Mouse (Mus musculus) heart, embryonic 11.5 days (tissue): ENCODE data around the gene Coq2. TPM values are rescaled to one million over a fixed set of nuclear protein-coding genes. Genes with fewer than 3 reads are reported as not detected.

Source experiments
- ATAC-seq: fragments of 200-750 bp; cut with Nextera tagmentation; replicated peaks from 2 replicates; pipeline ENCODE4 v1.8.0; 2017; ENCODE audit warnings: moderate library complexity; ENCODE audit not compliant: insufficient number of reproducible peaks, low FRiP score, low TSS enrichment
- H3K27ac ChIP-seq: fragments of 300-500 bp; sonication (generic); 2 replicates; pipeline ENCODE4 v1.5.1; 2014; ENCODE audit warnings: mild to moderate bottlenecking, low read depth, low read length
- H3K27me3 ChIP-seq: fragments of 300-500 bp; sonication (generic); 2 replicates; pipeline ENCODE4 v1.6.1; 2014; ENCODE audit warnings: mild to moderate bottlenecking, low read length, mixed read lengths; ENCODE audit not compliant: control insufficient read depth, insufficient read depth
- H3K36me3 ChIP-seq: fragments of 300-500 bp; sonication (generic); 2 replicates; pipeline ENCODE4 v1.6.1; 2014; ENCODE audit warnings: mild to moderate bottlenecking, low read length, moderate library complexity, mixed read lengths; ENCODE audit not compliant: control insufficient read depth, insufficient read depth
- H3K4me1 ChIP-seq: fragments of 300-500 bp; sonication (generic); 2 replicates; pipeline ENCODE4 v1.6.1; 2014; ENCODE audit warnings: low read length; ENCODE audit not compliant: control insufficient read depth, insufficient read depth
- H3K4me2 ChIP-seq: fragments of 300-500 bp; sonication (generic); 2 replicates; pipeline ENCODE4 v1.6.1; 2014; ENCODE audit warnings: mild to moderate bottlenecking, moderate library complexity
- H3K4me3 ChIP-seq: fragments of 300-500 bp; sonication (generic); 2 replicates; pipeline ENCODE4 v1.5.1; 2014; ENCODE audit warnings: low read depth, low read length
- H3K9ac ChIP-seq: fragments of 300-500 bp; sonication (generic); 2 replicates; pipeline ENCODE4 v1.6.1; 2014; ENCODE audit warnings: mild to moderate bottlenecking, low read depth, low read length, moderate library complexity
- H3K9me3 ChIP-seq: fragments of 300-500 bp; sonication (generic); replicated peaks from 2 replicates; pipeline ENCODE4 v1.6.1; 2016; ENCODE audit warnings: low read length; ENCODE audit not compliant: control insufficient read depth
- WGBS: fragments of 180-500 bp; shearing (Covaris S2); extraction: QIAGEN DNeasy Blood & Tissue Kit; methylation state at CpG from one replicate; pipeline ENCODE4 v1.1.7; 2014; ENCODE audit not compliant: insufficient replicate concordance; 5-methylcytosine and 5-hydroxymethylcytosine counted together
- polyA plus RNA-seq: library from polyadenylated mRNA; unstranded; fragments of >200 nt; fragmentation: Nextera tagmentation; extraction: Ambion mirVana; gene quantifications from 2 replicates; pipeline ENCODE4 v1.2.1, GENCODE M21; 2014

Gene Coq2
- polyA plus RNA-seq, 1 experiment from 2014 or later: 64.3 TPM

GRCm38 (mm10) chr5:100638483-100638882, 36.5 kb downstream of the Coq2 start:
- H3K9me3 ChIP-seq: no peaks in the 10 kb centered on the region
- H3K4me2 ChIP-seq: no peak overlapping the region
- WGBS: 49% methylated on average over 8 of the region's 8 CpGs
- H3K9ac ChIP-seq: no peak overlapping the region
- peaks cover 5% of the 10 kb centered on the region for H3K4me1 ChIP-seq
- no peaks in the 10 kb centered on the region for H3K36me3 ChIP-seq
- no peaks in the 10 kb centered on the region for H3K27me3 ChIP-seq
- peak; percentile 56; the same call in 1 of the 2 replicates for ATAC-seq
- H3K4me3 ChIP-seq: no peak overlapping the region
- 0 out of 2 replicates have a peak overlapping the region, but pooled peaks have one; percentile 35 for H3K27ac ChIP-seq

- ATAC-seq: no peak
Measured at GRCm38 (mm10) chr5:100636794-100637544, 38.0 kb downstream of the Coq2 start.

DNA sequence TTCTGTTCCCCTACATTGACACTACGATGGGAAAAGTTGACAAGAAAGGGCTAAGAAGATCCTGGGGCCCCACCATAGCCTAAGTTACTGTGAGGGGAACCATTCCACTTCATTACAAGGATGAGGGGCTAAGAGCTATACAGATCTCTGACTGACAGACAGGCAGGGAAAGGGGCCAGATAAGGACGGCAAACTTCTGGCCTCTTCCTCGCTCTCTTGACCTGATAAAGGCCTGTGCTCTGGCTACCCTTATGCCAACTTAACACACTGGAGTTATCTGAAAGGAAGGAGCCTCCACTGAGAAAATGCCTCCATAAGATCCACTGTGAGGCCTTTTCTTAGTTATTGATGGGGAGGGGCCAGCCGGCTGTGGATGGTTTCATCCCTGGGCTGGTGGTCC, 39.0 kb downstream of the Coq2 start:
- Histone ChIP-seq H3K4me3 (no peak overlapping the region), H3K27me3 (no peaks in the 10 kb centered on the region), H3K9ac (no peak overlapping the region), H3K9me3 (no peaks in the 10 kb centered on the region), H3K4me2 (no peak overlapping the region), H3K27ac (no peak overlapping the region), H3K36me3 (no peaks in the 10 kb centered on the region), H3K4me1 (peaks cover 3% of the 10 kb centered on the region; the same call in 1 of the 2 replicates)
- WGBS: 49% methylated on average over 4 of the region's 4 CpGs
- ATAC-seq: no peak; the same call in 1 of the 2 replicates

More at GRCm38 (mm10) chr5:100636794-100637544, 38.0 kb downstream of the Coq2 start:
- no peak overlapping the region for H3K4me3 ChIP-seq
- no peak overlapping the region for H3K4me2 ChIP-seq
- H3K9ac ChIP-seq: no peak overlapping the region
- H3K4me1 ChIP-seq: peaks cover 3% of the 10 kb centered on the region; the same call in 1 of the 2 replicates
- H3K27ac ChIP-seq: no peak overlapping the region
- 71% methylated on average over 8 of the region's 8 CpGs for WGBS
- no peaks in the 10 kb centered on the region for H3K9me3 ChIP-seq
- no peaks in the 10 kb centered on the region for H3K27me3 ChIP-seq
- H3K36me3 ChIP-seq: no peaks in the 10 kb centered on the region

GRCm38 (mm10) chr5:100634885-100635478, 40.0 kb downstream of the Coq2 start:
- H3K27me3 ChIP-seq: no peaks in the 10 kb centered on the region
- peaks cover 3% of the 10 kb centered on the region; the same call in 1 of the 2 replicates for H3K4me1 ChIP-seq
- H3K36me3 ChIP-seq: no peaks in the 10 kb centered on the region
- no peak overlapping the region for H3K9ac ChIP-seq
- 76% methylated on average over 8 of the region's 8 CpGs for WGBS
- no peak overlapping the region for H3K4me3 ChIP-seq
- no peak overlapping the region for H3K4me2 ChIP-seq
- no peak for ATAC-seq
- no peaks in the 10 kb centered on the region for H3K9me3 ChIP-seq
- H3K27ac ChIP-seq: no peak overlapping the region

DNA sequence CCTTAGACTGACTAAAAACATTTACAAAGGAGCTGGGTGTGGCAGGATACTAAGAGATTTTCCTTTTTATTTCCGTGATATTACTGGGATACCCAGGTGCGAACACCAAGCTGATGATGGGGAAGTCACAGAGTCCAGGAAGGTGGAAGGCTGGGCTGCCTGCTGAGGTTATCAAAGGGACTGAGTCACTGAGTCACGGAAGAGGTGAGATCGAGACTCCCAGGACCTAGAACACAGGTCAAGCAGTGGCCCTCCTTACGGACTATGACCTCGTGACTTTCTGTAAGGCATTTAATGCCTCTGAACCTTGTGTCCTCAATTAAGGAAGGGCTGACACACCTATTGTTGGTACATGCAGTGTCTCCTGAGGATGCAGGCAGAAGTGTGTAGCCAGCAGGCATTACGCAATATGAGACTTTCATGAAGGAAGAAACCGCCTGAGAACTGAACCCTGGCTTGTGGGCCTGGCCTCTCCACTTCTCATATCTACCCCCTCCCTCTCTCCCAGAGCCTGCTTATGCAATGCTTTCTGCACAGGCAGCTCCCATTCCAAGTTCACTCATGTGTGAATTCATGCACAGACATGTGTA, 42.3 kb downstream of the Coq2 start:
- no peak overlapping the region for H3K9ac ChIP-seq
- ATAC-seq: no peak
- no peaks in the 10 kb centered on the region for H3K36me3 ChIP-seq
- H3K4me2 ChIP-seq: no peak overlapping the region
- H3K4me1 ChIP-seq: peaks cover 3% of the 10 kb centered on the region; the same call in 1 of the 2 replicates
- WGBS: 79% methylated on average over 8 of the region's 8 CpGs
- H3K27ac ChIP-seq: no peak overlapping the region
- no peaks in the 10 kb centered on the region for H3K27me3 ChIP-seq
- H3K4me3 ChIP-seq: no peak overlapping the region
- H3K9me3 ChIP-seq: no peaks in the 10 kb centered on the region

GRCm38 (mm10) chr5:100628807-100629206, 46.1 kb downstream of the Coq2 start:
- Histone ChIP-seq H3K27me3 (no peaks in the 10 kb centered on the region), H3K4me1 (no peaks in the 10 kb centered on the region), H3K4me2 (no peak overlapping the region), H3K36me3 (no peaks in the 10 kb centered on the region), H3K27ac (no peak overlapping the region), H3K9me3 (no peaks in the 10 kb centered on the region), H3K9ac (no peak overlapping the region), H3K4me3 (no peak overlapping the region)
- 70% methylated on average over 4 of the region's 4 CpGs for WGBS
- ATAC-seq: no peak

- Histone ChIP-seq H3K4me3 (no peak overlapping the region), H3K4me1 (no peaks in the 10 kb centered on the region), H3K4me2 (no peak overlapping the region), H3K9ac (no peak overlapping the region), H3K27ac (no peak overlapping the region), H3K9me3 (no peaks in the 10 kb centered on the region), H3K36me3 (no peaks in the 10 kb centered on the region), H3K27me3 (no peaks in the 10 kb centered on the region)
- 77% methylated on average over 6 of the region's 6 CpGs for WGBS
- no peak for ATAC-seq
Measured at GRCm38 (mm10) chr5:100626526-100626925, 48.4 kb downstream of the Coq2 start.

- H3K9me3 ChIP-seq: no peaks in the 10 kb centered on the region
- no peaks in the 10 kb centered on the region for H3K27me3 ChIP-seq
- no peak overlapping the region for H3K9ac ChIP-seq
- H3K4me2 ChIP-seq: no peak overlapping the region
- WGBS: 59% methylated on average over 9 of the region's 9 CpGs
- no peak for ATAC-seq
- no peak overlapping the region for H3K27ac ChIP-seq
- no peak overlapping the region for H3K4me3 ChIP-seq
- no peaks in the 10 kb centered on the region for H3K4me1 ChIP-seq
- H3K36me3 ChIP-seq: no peaks in the 10 kb centered on the region
Measured at GRCm38 (mm10) chr5:100624743-100625360, 50.1 kb downstream of the Coq2 start.
